Mouse (Mus musculus): ENCODE results near the gene Tcea2. TPM values are rescaled to one million over a fixed set of nuclear protein-coding genes. Genes with fewer than 3 reads are reported as not detected.

The Tcea2 gene
- 21.1 and 22.6 TPM in 2 replicates for polyA plus RNA-seq (2014; fragmentation: Nextera tagmentation; extraction: Ambion mirVana)

- Histone ChIP-seq H3K36me3 (ENCODE audit: control insufficient read depth, insufficient read depth, low read length) (no peaks in the 10 kb centered on the region), H3K4me2 (ENCODE audit: low read depth, low read length, severe bottlenecking) (peak within 1 kb of the TSS; percentile 96), H3K27me3 (ENCODE audit: control insufficient read depth, insufficient read depth, low read length) (no peaks in the 10 kb centered on the region), H3K9ac (ENCODE audit: low read length) (peak within 1 kb of the TSS; percentile 88), H3K9me3 (ENCODE audit: control insufficient read depth, low read length) (no peaks in the 10 kb centered on the region), H3K27ac (ENCODE audit: low read depth, low read length) (no peak within 1 kb of the TSS; the same call in 1 of the 2 replicates), H3K4me3 (ENCODE audit: low read depth, low read length) (peak within 1 kb of the TSS; percentile 59), H3K4me1 (replicated peaks; ENCODE audit: control insufficient read depth, insufficient read depth, low read length) (peaks cover 13% of the 10 kb centered on the region; the same call in 1 of the 2 replicates)
- under 1% methylated on average over 65 of the region's 69 CpGs for WGBS
- peak; percentile 82 for DNase-seq (ENCODE audit: low spot score)
- ATAC-seq (replicated peaks; ENCODE audit: low FRiP score): peak; percentile 75
Measured at GRCm38 (mm10) chr2:181679951-181680715, at the start of gene Tcea2. TSS of gene Tcea2 (plus strand) at chr2:181680310.

DNA sequence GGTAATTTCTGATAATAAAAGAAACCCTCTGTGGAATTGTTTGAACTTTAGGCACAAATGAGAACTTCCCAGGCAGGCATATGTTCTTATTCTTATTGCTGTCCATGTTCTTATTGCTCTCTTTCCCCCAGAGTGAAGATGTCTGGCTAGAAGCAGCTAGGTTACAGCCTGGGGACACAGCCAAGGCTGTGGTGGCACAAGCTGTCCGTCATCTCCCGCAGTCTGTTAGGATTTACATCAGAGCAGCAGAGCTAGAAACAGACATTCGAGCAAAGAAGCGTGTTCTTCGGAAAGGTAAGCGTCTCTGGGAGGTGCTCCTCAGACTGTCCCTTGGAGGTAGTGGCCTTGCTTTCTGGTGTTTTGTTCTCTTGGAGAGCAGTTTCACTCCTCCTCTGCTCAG, 47.5 kb upstream of the Tcea2 start:
- Histone ChIP-seq H3K4me3 (ENCODE audit: low read depth, low read length) (no peak overlapping the region), H3K4me2 (ENCODE audit: low read depth, low read length, severe bottlenecking) (no peak overlapping the region), H3K9ac (ENCODE audit: low read length) (no peak overlapping the region), H3K9me3 (ENCODE audit: control insufficient read depth, low read length) (no peaks in the 10 kb centered on the region), H3K27ac (ENCODE audit: low read depth, low read length) (no peak overlapping the region), H3K4me1 (replicated peaks; ENCODE audit: control insufficient read depth, insufficient read depth, low read length) (no peaks in the 10 kb centered on the region), H3K36me3 (ENCODE audit: control insufficient read depth, insufficient read depth, low read length) (peaks cover 8% of the 10 kb centered on the region; the same call in 1 of the 2 replicates), H3K27me3 (ENCODE audit: control insufficient read depth, insufficient read depth, low read length) (no peaks in the 10 kb centered on the region)
- 94% methylated on average over 6 of the region's 6 CpGs for WGBS
- no peak for DNase-seq (ENCODE audit: low spot score)
- ATAC-seq (replicated peaks; ENCODE audit: low FRiP score): no peak

- 93% methylated on average over 3 of the region's 3 CpGs for WGBS
- Histone ChIP-seq H3K36me3 (ENCODE audit: control insufficient read depth, insufficient read depth, low read length) (peaks cover 14% of the 10 kb centered on the region; the same call in 1 of the 2 replicates), H3K9me3 (ENCODE audit: control insufficient read depth, low read length) (no peaks in the 10 kb centered on the region), H3K4me3 (ENCODE audit: low read depth, low read length) (no peak overlapping the region), H3K9ac (ENCODE audit: low read length) (no peak overlapping the region), H3K27me3 (ENCODE audit: control insufficient read depth, insufficient read depth, low read length) (no peaks in the 10 kb centered on the region), H3K4me1 (replicated peaks; ENCODE audit: control insufficient read depth, insufficient read depth, low read length) (no peaks in the 10 kb centered on the region), H3K27ac (ENCODE audit: low read depth, low read length) (no peak overlapping the region), H3K4me2 (ENCODE audit: low read depth, low read length, severe bottlenecking) (no peak overlapping the region)
- DNase-seq (ENCODE audit: low spot score) (no peak), ATAC-seq (replicated peaks; ENCODE audit: low FRiP score) (no peak)
Measured at GRCm38 (mm10) chr2:181635865-181636264, 44.2 kb upstream of the Tcea2 start.

DNA sequence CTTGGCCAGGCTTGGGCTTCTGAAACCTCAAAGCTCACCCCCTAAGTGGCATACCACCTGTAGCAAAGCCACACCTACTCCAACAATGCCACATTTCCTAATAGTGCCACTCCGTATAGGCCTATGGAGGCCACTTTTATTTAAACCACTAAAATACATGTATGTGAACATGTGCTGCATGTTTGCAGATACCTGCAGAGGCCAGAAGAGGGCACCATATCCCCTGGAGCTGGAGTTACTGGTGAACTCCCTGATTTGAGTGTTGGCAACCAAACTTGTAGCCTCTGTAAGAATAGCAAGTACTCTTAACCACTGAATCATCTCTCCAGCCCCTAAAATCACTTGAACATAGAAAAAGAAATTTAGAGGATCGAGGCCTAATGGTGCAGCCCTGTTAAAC, 35.7 kb upstream of the Tcea2 start:
- peak; percentile 64 for DNase-seq (ENCODE audit: low spot score)
- no peak overlapping the region for H3K4me2 ChIP-seq (ENCODE audit: low read depth, low read length, severe bottlenecking)
- no peaks in the 10 kb centered on the region for H3K27me3 ChIP-seq (ENCODE audit: control insufficient read depth, insufficient read depth, low read length)
- no peaks in the 10 kb centered on the region for H3K9me3 ChIP-seq (ENCODE audit: control insufficient read depth, low read length)
- WGBS: 89% methylated on average over 2 of the region's 2 CpGs
- no peak overlapping the region for H3K9ac ChIP-seq (ENCODE audit: low read length)
- no peak overlapping the region for H3K4me3 ChIP-seq (ENCODE audit: low read depth, low read length)
- no peaks in the 10 kb centered on the region for H3K4me1 ChIP-seq (replicated peaks; ENCODE audit: control insufficient read depth, insufficient read depth, low read length)
- ATAC-seq (replicated peaks; ENCODE audit: low FRiP score): no peak
- no peak overlapping the region for H3K27ac ChIP-seq (ENCODE audit: low read depth, low read length)
- H3K36me3 ChIP-seq (ENCODE audit: control insufficient read depth, insufficient read depth, low read length): peaks cover 21% of the 10 kb centered on the region; the same call in 1 of the 2 replicates

DNA sequence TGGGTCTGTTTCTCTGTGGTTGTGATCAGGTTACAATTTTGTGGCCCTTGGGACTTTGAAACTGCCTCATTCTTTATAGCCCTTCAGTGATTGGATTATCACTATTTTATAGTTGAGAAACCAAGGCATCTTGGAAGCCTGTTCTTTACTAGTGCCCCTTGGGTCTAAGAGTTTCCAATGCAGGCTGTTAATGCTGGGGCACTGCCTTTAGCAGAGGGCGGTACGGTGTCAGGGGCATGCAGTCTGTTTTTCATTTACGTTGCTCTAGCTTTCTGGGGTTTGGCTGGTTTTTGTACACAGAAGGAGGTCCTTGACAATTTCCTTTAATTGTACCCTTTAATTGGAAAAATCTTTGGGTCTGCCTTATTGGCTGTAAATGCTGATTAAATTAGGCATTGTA, 34.4 kb upstream of the Tcea2 start:
- ATAC-seq (replicated peaks; ENCODE audit: low FRiP score) (no peak), DNase-seq (ENCODE audit: low spot score) (no peak)
- Histone ChIP-seq H3K4me1 (replicated peaks; ENCODE audit: control insufficient read depth, insufficient read depth, low read length) (no peaks in the 10 kb centered on the region), H3K27me3 (ENCODE audit: control insufficient read depth, insufficient read depth, low read length) (no peaks in the 10 kb centered on the region), H3K36me3 (ENCODE audit: control insufficient read depth, insufficient read depth, low read length) (peaks cover 24% of the 10 kb centered on the region; the same call in 1 of the 2 replicates), H3K9ac (ENCODE audit: low read length) (no peak overlapping the region), H3K27ac (ENCODE audit: low read depth, low read length) (no peak overlapping the region), H3K4me2 (ENCODE audit: low read depth, low read length, severe bottlenecking) (no peak overlapping the region), H3K4me3 (ENCODE audit: low read depth, low read length) (no peak overlapping the region), H3K9me3 (ENCODE audit: control insufficient read depth, low read length) (no peaks in the 10 kb centered on the region)
- WGBS: 77% methylated on average over 3 of the region's 3 CpGs

GRCm38 (mm10) chr2:181646626-181647472, 33.3 kb upstream of the Tcea2 start:
- ATAC-seq (replicated peaks; ENCODE audit: low FRiP score) (no peak), DNase-seq (ENCODE audit: low spot score) (no peak)
- H3K9ac ChIP-seq (ENCODE audit: low read length): no peak overlapping the region
- no peaks in the 10 kb centered on the region for H3K27me3 ChIP-seq (ENCODE audit: control insufficient read depth, insufficient read depth, low read length)
- H3K4me1 ChIP-seq (replicated peaks; ENCODE audit: control insufficient read depth, insufficient read depth, low read length): no peaks in the 10 kb centered on the region
- 96% methylated on average over 6 of the region's 6 CpGs for WGBS
- no peak overlapping the region for H3K27ac ChIP-seq (ENCODE audit: low read depth, low read length)
- no peaks in the 10 kb centered on the region for H3K9me3 ChIP-seq (ENCODE audit: control insufficient read depth, low read length)
- H3K4me2 ChIP-seq (ENCODE audit: low read depth, low read length, severe bottlenecking): no peak overlapping the region
- H3K4me3 ChIP-seq (ENCODE audit: low read depth, low read length): no peak overlapping the region
- H3K36me3 ChIP-seq (ENCODE audit: control insufficient read depth, insufficient read depth, low read length): peaks cover 22% of the 10 kb centered on the region; the same call in 1 of the 2 replicates

GRCm38 (mm10) chr2:181648926-181649325, 31.2 kb upstream of the Tcea2 start:
- Histone ChIP-seq H3K4me2 (ENCODE audit: low read depth, low read length, severe bottlenecking) (no peak overlapping the region), H3K27ac (ENCODE audit: low read depth, low read length) (no peak overlapping the region), H3K4me1 (replicated peaks; ENCODE audit: control insufficient read depth, insufficient read depth, low read length) (no peaks in the 10 kb centered on the region), H3K4me3 (ENCODE audit: low read depth, low read length) (no peak overlapping the region), H3K27me3 (ENCODE audit: control insufficient read depth, insufficient read depth, low read length) (no peaks in the 10 kb centered on the region), H3K9ac (ENCODE audit: low read length) (no peak overlapping the region), H3K9me3 (ENCODE audit: control insufficient read depth, low read length) (no peaks in the 10 kb centered on the region), H3K36me3 (ENCODE audit: control insufficient read depth, insufficient read depth, low read length) (peaks cover 25% of the 10 kb centered on the region; the same call in 1 of the 2 replicates)
- DNase-seq (ENCODE audit: low spot score) (no peak), ATAC-seq (replicated peaks; ENCODE audit: low FRiP score) (no peak)
- 88% methylated on average over 10 of the region's 10 CpGs for WGBS

GRCm38 (mm10) chr2:181653065-181653464, 27.0 kb upstream of the Tcea2 start:
- H3K4me2 ChIP-seq (ENCODE audit: low read depth, low read length, severe bottlenecking): no peak overlapping the region
- H3K4me3 ChIP-seq (ENCODE audit: low read depth, low read length): no peak overlapping the region
- H3K27me3 ChIP-seq (ENCODE audit: control insufficient read depth, insufficient read depth, low read length): no peaks in the 10 kb centered on the region
- peaks cover 21% of the 10 kb centered on the region; the same call in 1 of the 2 replicates for H3K36me3 ChIP-seq (ENCODE audit: control insufficient read depth, insufficient read depth, low read length)
- no peak overlapping the region for H3K27ac ChIP-seq (ENCODE audit: low read depth, low read length)
- no peaks in the 10 kb centered on the region for H3K9me3 ChIP-seq (ENCODE audit: control insufficient read depth, low read length)
- H3K9ac ChIP-seq (ENCODE audit: low read length): no peak overlapping the region
- DNase-seq (ENCODE audit: low spot score): no peak
- no peak for ATAC-seq (replicated peaks; ENCODE audit: low FRiP score)
- H3K4me1 ChIP-seq (replicated peaks; ENCODE audit: control insufficient read depth, insufficient read depth, low read length): no peaks in the 10 kb centered on the region

Data from forebrain, embryonic 11.5 days (tissue).